Mouse (Mus musculus) forebrain, embryonic 13.5 days (tissue): ENCODE results near the gene Nmral1. TPM values are rescaled to one million over a fixed set of nuclear protein-coding genes. Genes with fewer than 3 reads are reported as not detected.

Experiments used
- ATAC-seq: fragments of 200-750 bp; cut with Nextera tagmentation; 2 replicates; pipeline ENCODE4 v1.8.0; 2017
- H3K27ac ChIP-seq: fragments of 300-500 bp; sonication (generic); 2 replicates; pipeline ENCODE4 v1.5.1; 2015; ENCODE audit warnings: inconsistent platforms, mild to moderate bottlenecking, moderate library complexity
- H3K27me3 ChIP-seq: fragments of 300-500 bp; sonication (generic); 2 replicates; pipeline ENCODE4 v1.6.1; 2015; ENCODE audit warnings: mild to moderate bottlenecking, inconsistent platforms
- H3K36me3 ChIP-seq: fragments of 300-500 bp; sonication (generic); 2 replicates; pipeline ENCODE4 v1.6.1; 2015; ENCODE audit warnings: mild to moderate bottlenecking, inconsistent platforms; ENCODE audit not compliant: poor library complexity, severe bottlenecking
- H3K4me1 ChIP-seq: fragments of 300-500 bp; sonication (generic); 2 replicates; pipeline ENCODE4 v1.6.1; 2015; ENCODE audit warnings: inconsistent platforms
- H3K4me2 ChIP-seq: fragments of 300-500 bp; sonication (generic); 2 replicates; pipeline ENCODE4 v1.6.1; 2015; ENCODE audit warnings: inconsistent platforms, mild to moderate bottlenecking, moderate library complexity
- H3K4me3 ChIP-seq: fragments of 300-500 bp; sonication (generic); 2 replicates; pipeline ENCODE4 v1.5.1; 2015; ENCODE audit warnings: mild to moderate bottlenecking, inconsistent platforms
- H3K9ac ChIP-seq: fragments of 300-500 bp; sonication (generic); 2 replicates; pipeline ENCODE4 v1.6.1; 2015; ENCODE audit warnings: mild to moderate bottlenecking, inconsistent platforms
- H3K9me3 ChIP-seq: fragments of 300-500 bp; sonication (generic); replicated peaks from 2 replicates; pipeline ENCODE4 v1.6.1; 2016; ENCODE audit warnings: inconsistent platforms
- WGBS: fragments of 180-500 bp; shearing (Covaris S2); methylation state at CpG from one replicate; pipeline ENCODE4 v1.1.7; 2015; 5-methylcytosine and 5-hydroxymethylcytosine counted together
- polyA plus RNA-seq: library from polyadenylated mRNA; unstranded; fragments of >200 nt; fragmentation: Nextera tagmentation; extraction: Ambion mirVana; gene quantifications from 2 replicates; pipeline ENCODE4 v1.2.1, GENCODE M21; 2015

Nmral1 gene
- polyA plus RNA-seq, 1 experiment from 2014 or later, result 158 TPM

- Histone ChIP-seq H3K4me1 (peaks cover 15% of the 10 kb centered on the region; the same call in 1 of the 2 replicates), H3K9ac (0 out of 2 replicates have a peak overlapping the region, but pooled peaks have one; percentile 0), H3K9me3 (no peaks in the 10 kb centered on the region), H3K4me3 (no peak overlapping the region), H3K4me2 (0 out of 2 replicates have a peak overlapping the region, but pooled peaks have one; percentile 93), H3K36me3 (peaks cover 27% of the 10 kb centered on the region), H3K27me3 (0 out of 2 replicates have a peak, but pooled peaks cover 2% of the 10 kb centered on the region), H3K27ac (no peak overlapping the region)
- ATAC-seq, result no peak
- 83% methylated on average over 5 of the region's 5 CpGs for WGBS
Observed at GRCm38 (mm10) chr16:4678080-4678479, 41.1 kb downstream of the Nmral1 start.

DNA sequence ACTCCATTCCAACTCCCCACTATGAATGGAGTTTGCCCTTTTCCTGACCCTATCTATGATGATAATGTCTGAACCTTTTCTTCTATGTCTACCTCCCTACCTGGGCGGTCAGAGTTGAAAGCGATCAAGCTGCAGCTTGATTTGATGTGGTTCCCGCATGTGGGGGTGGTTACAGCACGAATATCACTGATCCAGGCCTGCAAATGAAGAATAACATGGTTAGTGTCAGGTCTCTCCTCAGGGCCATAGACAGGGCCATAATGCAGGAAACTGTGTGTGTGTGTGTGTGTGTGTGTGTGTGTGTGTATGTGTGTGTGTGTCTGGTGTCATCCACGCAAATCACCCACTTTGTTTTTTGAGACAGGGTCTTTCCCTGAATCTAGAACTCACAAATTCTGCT lies 42.3 kb downstream of the Nmral1 start:
- Histone ChIP-seq H3K36me3 (peaks cover 32% of the 10 kb centered on the region), H3K4me2 (no peak overlapping the region), H3K4me3 (no peak overlapping the region), H3K9me3 (no peaks in the 10 kb centered on the region), H3K4me1 (peaks cover 11% of the 10 kb centered on the region; the same call in 1 of the 2 replicates), H3K9ac (no peak overlapping the region), H3K27ac (no peak overlapping the region), H3K27me3 (0 out of 2 replicates have a peak, but pooled peaks cover under 1% of the 10 kb centered on the region)
- ATAC-seq, result no peak
- WGBS, result 96% methylated on average over 5 of the region's 5 CpGs

DNA sequence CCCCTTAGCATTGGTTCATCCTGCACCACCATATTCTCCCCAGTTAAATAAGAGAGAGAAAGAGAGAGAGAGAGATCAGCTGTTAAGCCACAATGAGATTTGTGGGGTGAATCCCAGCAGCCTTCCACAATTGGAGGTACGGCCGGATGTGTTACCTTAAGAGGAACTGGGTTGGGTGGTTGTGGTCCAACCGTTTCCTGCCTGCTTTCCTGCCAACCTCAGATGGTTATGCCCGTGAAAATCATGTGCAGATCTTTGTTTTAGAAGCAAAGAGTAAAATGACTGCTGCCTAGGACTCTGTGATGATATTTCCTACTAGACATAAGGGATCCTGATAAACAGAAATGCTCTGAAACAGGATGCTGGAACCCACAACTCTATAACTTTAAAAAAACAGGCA lies 45.1 kb downstream of the Nmral1 start:
- Histone ChIP-seq H3K4me1 (peaks cover 6% of the 10 kb centered on the region; the same call in 1 of the 2 replicates), H3K9ac (no peak overlapping the region)
- 72% methylated on average over 4 of the region's 4 CpGs for WGBS

DNA sequence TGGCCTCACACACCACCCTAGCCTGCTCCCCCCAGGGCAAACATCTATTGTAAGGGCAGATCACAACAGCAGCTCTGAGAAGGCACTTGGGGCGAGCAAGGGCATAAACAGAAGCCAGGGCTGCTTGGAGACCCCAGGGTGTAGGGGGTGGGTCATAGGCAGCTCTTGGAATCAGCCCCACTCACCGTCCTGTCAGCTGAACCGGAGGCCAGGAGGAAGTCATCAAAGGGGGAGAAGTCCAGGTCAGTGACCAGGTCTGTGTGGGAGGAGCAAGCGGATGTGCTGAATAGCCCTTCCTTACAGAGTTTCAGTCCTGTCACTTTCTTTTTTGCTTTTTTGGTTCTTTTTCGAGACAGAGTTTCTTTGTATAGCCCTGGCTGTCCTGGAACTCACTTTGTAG lies 48.8 kb downstream of the Nmral1 start:
- 80% methylated on average over 5 of the region's 5 CpGs for WGBS

More for the DNA sequence above, 45.1 kb downstream of the Nmral1 start:
- H3K4me2 ChIP-seq, result no peak overlapping the region
- peaks cover 43% of the 10 kb centered on the region for H3K36me3 ChIP-seq
- no peak for ATAC-seq
- no peaks in the 10 kb centered on the region for H3K9me3 ChIP-seq
- H3K27ac ChIP-seq, result no peak overlapping the region
- H3K27me3 ChIP-seq, result no peaks in the 10 kb centered on the region
- H3K4me3 ChIP-seq, result no peak overlapping the region

DNA sequence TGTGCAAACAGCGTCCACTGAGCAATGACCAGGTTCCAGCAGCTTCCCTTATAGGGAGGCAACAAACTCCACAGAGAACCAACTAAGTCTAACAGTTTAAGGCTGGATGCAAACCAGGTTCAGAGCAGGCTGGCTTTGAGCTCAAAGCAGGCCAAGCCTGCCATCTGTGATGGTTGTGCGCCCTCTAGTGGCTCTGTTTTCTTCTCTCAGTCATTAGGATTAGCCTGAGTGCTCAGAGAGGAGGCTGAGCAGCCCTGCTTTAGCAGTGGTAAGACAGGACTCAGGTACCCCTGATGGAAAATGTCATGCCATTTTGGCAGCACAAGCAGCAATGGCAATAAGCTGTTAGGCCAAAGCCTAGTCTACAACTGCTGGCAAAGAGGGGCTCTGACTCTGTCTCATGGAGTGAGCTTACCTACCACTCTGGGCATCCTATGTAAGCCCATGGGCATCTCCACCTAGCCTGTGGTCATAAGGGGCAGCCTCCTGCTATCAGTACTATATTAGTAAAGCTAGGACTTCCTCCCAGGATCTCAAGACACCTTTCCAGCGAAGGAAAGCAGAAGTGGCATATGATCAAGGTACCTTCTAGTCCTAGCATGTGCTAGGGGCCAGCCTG lies 51.9 kb downstream of the Nmral1 start:
- H3K36me3 ChIP-seq, result peaks cover 26% of the 10 kb centered on the region
- peak; percentile 78 for ATAC-seq

More for the DNA sequence above, 48.8 kb downstream of the Nmral1 start:
- ATAC-seq, result no peak
- Histone ChIP-seq H3K9me3 (no peaks in the 10 kb centered on the region), H3K4me2 (no peak overlapping the region), H3K36me3 (peaks cover 41% of the 10 kb centered on the region), H3K27me3 (no peaks in the 10 kb centered on the region), H3K4me1 (no peaks in the 10 kb centered on the region), H3K27ac (no peak overlapping the region), H3K4me3 (no peak overlapping the region), H3K9ac (no peak overlapping the region)

DNA sequence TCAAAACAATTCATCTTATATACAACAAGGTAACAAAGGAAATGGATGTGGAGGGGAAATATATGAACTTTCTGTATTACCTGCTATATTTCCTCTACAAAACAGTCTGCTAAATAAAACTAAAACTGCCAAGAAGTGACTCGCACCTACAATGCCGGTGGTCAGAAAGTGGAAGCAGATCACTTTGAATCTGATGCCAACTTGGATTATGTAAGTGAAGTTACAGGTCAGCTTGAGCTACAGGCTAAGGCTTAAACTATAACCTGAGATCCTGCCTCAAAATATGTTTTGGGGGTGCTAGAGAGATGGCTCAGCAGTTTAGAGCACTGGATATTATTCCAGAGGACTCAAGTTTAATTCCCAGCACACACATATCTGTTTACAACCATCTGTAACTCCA lies 53.4 kb downstream of the Nmral1 start:
- no peak for ATAC-seq
- H3K27me3 ChIP-seq, result no peaks in the 10 kb centered on the region
- peaks cover 34% of the 10 kb centered on the region for H3K36me3 ChIP-seq
- H3K9me3 ChIP-seq, result no peaks in the 10 kb centered on the region
- no peak overlapping the region for H3K27ac ChIP-seq
- no peak overlapping the region for H3K9ac ChIP-seq
- H3K4me1 ChIP-seq, result no peaks in the 10 kb centered on the region
- 100% methylated on average over 2 of the region's 2 CpGs for WGBS
- no peak overlapping the region for H3K4me2 ChIP-seq
- no peak overlapping the region for H3K4me3 ChIP-seq

More for the DNA sequence above, 51.9 kb downstream of the Nmral1 start:
- no peaks in the 10 kb centered on the region for H3K9me3 ChIP-seq
- no peak overlapping the region for H3K4me3 ChIP-seq
- H3K9ac ChIP-seq, result no peak overlapping the region
- 25% methylated on average over 3 of the region's 3 CpGs for WGBS
- no peak overlapping the region for H3K4me2 ChIP-seq
- H3K4me1 ChIP-seq, result no peaks in the 10 kb centered on the region
- no peak overlapping the region for H3K27ac ChIP-seq
- H3K27me3 ChIP-seq, result no peaks in the 10 kb centered on the region

DNA sequence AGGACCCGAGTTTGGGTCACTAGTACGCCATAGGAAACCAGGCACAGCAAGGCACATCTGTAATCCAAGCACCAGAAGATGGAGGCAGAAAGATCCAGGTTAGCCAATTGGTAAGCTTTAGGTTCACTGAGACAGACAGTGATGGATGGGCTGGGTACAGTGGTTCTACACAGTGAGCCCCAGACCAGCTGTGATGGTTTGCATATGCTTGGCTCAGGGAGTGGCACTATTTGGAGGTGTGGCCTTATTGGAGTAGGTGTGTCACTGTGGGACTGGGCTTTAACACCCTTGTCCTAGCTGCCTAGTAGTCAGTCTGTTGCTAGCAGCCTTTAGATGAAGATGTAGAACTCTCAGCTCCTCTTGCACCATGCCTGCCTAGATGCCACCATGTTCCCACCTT lies 55.4 kb downstream of the Nmral1 start:
- H3K9ac ChIP-seq, result no peak overlapping the region
- peaks cover 25% of the 10 kb centered on the region for H3K36me3 ChIP-seq
- H3K4me3 ChIP-seq, result no peak overlapping the region
- no peaks in the 10 kb centered on the region for H3K9me3 ChIP-seq
- 84% methylated on average over 2 of the region's 2 CpGs for WGBS
- H3K27ac ChIP-seq, result no peak overlapping the region
- no peaks in the 10 kb centered on the region for H3K27me3 ChIP-seq
- H3K4me1 ChIP-seq, result peaks cover 7% of the 10 kb centered on the region
- ATAC-seq, result no peak
- H3K4me2 ChIP-seq, result no peak overlapping the region

DNA sequence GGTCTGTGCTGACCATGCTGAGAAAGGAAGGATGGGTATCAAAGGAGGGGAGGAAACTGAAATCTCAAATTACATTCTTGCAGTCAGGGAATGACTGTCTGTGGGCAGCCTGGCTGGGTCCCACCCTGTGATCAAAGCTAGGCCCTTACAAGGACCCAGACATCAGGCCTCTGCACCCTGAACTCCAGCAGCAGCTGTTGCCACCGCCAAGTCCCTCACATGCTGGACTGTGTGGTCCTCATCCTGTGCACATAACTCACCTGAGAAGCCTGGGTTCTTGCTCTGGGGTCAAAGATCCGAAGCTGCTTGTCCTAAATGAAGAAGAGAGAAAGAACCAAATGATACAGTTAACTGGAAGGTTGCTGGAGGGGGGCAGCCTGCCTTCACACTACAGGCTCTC lies 57.6 kb downstream of the Nmral1 start:
- ATAC-seq, result no peak
- Histone ChIP-seq H3K36me3 (peaks cover 21% of the 10 kb centered on the region), H3K4me2 (no peak overlapping the region), H3K9me3 (no peaks in the 10 kb centered on the region), H3K27me3 (no peaks in the 10 kb centered on the region), H3K27ac (no peak overlapping the region), H3K4me3 (no peak overlapping the region), H3K9ac (no peak overlapping the region), H3K4me1 (peaks cover 12% of the 10 kb centered on the region)
- WGBS, result 87% methylated on average over 2 of the region's 2 CpGs

Other genes starting within 250 kb of the Nmral1 start
- 25.2 and 30.2 TPM in 2 replicates for gene Srl, start 177.5 kb downstream of the Nmral1 start, polyA plus RNA-seq
- gene Tfap4, start 159.5 kb downstream of the Nmral1 start, polyA plus RNA-seq, result 15.7 and 17.3 TPM in 2 replicates
- gene Glis2, start 124.6 kb downstream of the Nmral1 start, polyA plus RNA-seq, result 16.7 and 19.4 TPM in 2 replicates
- gene Pam16, start 94.4 kb downstream of the Nmral1 start, polyA plus RNA-seq, result 142 and 149 TPM in 2 replicates
- gene Vasn, start 79.4 kb downstream of the Nmral1 start, polyA plus RNA-seq, result 2.3 and 2.7 TPM in 2 replicates
- 48.0 and 53.2 TPM in 2 replicates for gene Dnaja3, start 79.4 kb downstream of the Nmral1 start, polyA plus RNA-seq
- gene Coro7, start 39.6 kb downstream of the Nmral1 start, polyA plus RNA-seq, result 19.4 and 20.1 TPM in 2 replicates
- 77.0 and 85.1 TPM in 2 replicates for gene Hmox2, start 7.0 kb upstream of the Nmral1 start, polyA plus RNA-seq
- 92.2 and 103 TPM in 2 replicates for gene Cdip1, start 70.9 kb upstream of the Nmral1 start, polyA plus RNA-seq
- 0.37 and 0.39 TPM in 2 replicates for gene 4930562C15Rik, start 116.1 kb upstream of the Nmral1 start, polyA plus RNA-seq
- 33.9 and 35.1 TPM in 2 replicates for gene Ubald1, start 161.0 kb upstream of the Nmral1 start, polyA plus RNA-seq
- gene Mgrn1, start 166.9 kb upstream of the Nmral1 start, polyA plus RNA-seq, result 79.0 and 86.4 TPM in 2 replicates
- gene Nudt16l1, start 219.4 kb upstream of the Nmral1 start, polyA plus RNA-seq, result 134 and 142 TPM in 2 replicates
- 64.1 and 75.8 TPM in 2 replicates for gene Anks3, start 244.8 kb upstream of the Nmral1 start, polyA plus RNA-seq